Mouse (Mus musculus) layer of hippocampus, adult 9-10 months (tissue): Measurements from ENCODE around the gene Prl5a1.

Experiments
- DNase-seq: peaks from one replicate; pipeline ENCODE4 v3.0.0; 2022; ENCODE audit warnings: low spot score

Prl5a1 gene

GRCm38 (mm10) chr13:28142184-28142583 lies at the start of gene Prl5a1:
Prl5a1 (plus strand) TSS chr13:28142484.
- no peak for DNase-seq

- no peak for DNase-seq
These were observed 46.1 kb upstream of the Prl5a1 start for GRCm38 (mm10) chr13:28096161-28096560.

GRCm38 (mm10) chr13:28108536-28108935 lies 33.7 kb upstream of the Prl5a1 start:
- no peak for DNase-seq

- no peak for DNase-seq
These were observed 9.5 kb upstream of the Prl5a1 start for GRCm38 (mm10) chr13:28132781-28133180.

- DNase-seq: no peak
These were observed 6.5 kb upstream of the Prl5a1 start for GRCm38 (mm10) chr13:28135790-28136189.
